Mouse (Mus musculus): ENCODE measurements around the gene Slc13a2. TPM values are rescaled to one million over a fixed set of nuclear protein-coding genes. Genes with fewer than 3 reads are reported as not detected.

Slc13a2 gene
- total and polyA plus RNA-seq, 2 experiments from 2014 or later = not detected

DNA sequence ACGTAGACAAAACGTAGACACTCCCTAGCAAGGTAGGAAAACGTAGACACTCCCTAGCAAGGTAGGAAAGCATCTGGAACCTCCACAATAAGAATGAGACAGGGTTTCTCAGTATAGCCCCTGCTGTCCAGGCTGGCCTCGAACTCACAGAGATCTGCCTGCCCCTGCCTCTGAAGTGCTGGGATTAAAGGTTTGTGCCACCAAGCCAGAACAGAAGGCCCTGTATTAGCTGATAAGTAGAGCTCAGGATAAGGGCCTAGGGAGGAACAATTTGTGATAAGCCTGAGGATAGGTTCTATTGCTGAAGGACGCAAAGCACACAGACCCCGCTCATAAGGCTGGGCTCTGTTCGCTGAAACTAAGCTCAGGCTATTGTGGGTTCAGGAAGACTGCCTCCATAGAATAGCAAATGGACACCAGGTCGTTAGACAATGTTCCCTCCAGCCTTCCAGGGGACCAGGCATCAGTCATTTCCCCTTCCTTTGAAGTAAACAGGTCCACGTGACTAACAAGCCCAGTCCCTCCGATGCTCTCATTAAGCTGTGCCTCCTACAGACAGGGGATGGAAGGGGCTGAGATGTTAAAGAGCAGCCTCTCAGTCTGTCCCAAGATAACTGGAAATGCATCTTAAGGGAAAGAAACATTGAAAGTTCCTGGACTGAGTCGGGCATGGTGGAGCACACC lies 8.3 kb upstream of the Slc13a2 start:
- no peak overlapping the region for H3K27ac ChIP-seq (ENCODE audit: low read depth, low read length)
- no peaks in the 10 kb centered on the region for H3K27me3 ChIP-seq (ENCODE audit: insufficient read depth, low read length)
- 53% methylated on average over 11 of the region's 11 CpGs for WGBS
- no peaks in the 10 kb centered on the region for H3K4me1 ChIP-seq (ENCODE audit: insufficient read depth, low read length)
- ATAC-seq (ENCODE audit: low FRiP score) (no peak), DNase-seq (ENCODE audit: low spot score) (no peak)
- H3K36me3 ChIP-seq (ENCODE audit: insufficient read depth, low read length) = no peaks in the 10 kb centered on the region
- H3K4me2 ChIP-seq (ENCODE audit: low read depth, low read length, poor library complexity, severe bottlenecking) = no peak overlapping the region
- H3K4me3 ChIP-seq (ENCODE audit: low read depth, low read length) = no peak overlapping the region
- TF ChIP-seq CTCF (IDR thresholded peaks at IDR 0.05) = no peak
- no peaks in the 10 kb centered on the region for H3K9me3 ChIP-seq (ENCODE audit: low read length)
- no peak overlapping the region for H3K9ac ChIP-seq (replicated peaks; ENCODE audit: low read length, poor library complexity, severe bottlenecking)

DNA sequence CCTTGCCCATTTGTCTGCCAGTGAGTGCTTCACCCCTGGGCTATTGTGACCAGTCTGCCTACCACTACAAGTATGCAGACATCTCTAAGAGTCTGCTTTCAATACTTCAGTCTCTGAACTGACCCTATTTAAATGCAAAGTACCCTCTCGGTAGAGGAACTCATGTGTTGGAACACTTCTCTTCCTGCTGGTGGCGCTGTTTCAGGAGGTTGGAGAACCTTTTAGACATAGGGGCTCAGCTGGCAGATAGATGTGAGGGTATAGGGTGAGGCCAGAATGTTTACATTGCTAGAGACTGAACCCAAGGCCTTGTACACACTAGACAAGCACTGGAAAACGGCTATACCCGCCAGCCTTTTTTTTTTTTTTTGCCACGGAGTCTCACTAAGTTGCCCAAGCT lies 6.3 kb upstream of the Slc13a2 start:
- Histone ChIP-seq H3K9ac (replicated peaks; ENCODE audit: low read length, poor library complexity, severe bottlenecking) (no peak overlapping the region), H3K27ac (ENCODE audit: low read depth, low read length) (no peak overlapping the region), H3K36me3 (ENCODE audit: insufficient read depth, low read length) (no peaks in the 10 kb centered on the region), H3K4me1 (ENCODE audit: insufficient read depth, low read length) (no peaks in the 10 kb centered on the region), H3K27me3 (ENCODE audit: insufficient read depth, low read length) (no peaks in the 10 kb centered on the region), H3K9me3 (ENCODE audit: low read length) (no peaks in the 10 kb centered on the region), H3K4me2 (ENCODE audit: low read depth, low read length, poor library complexity, severe bottlenecking) (no peak overlapping the region), H3K4me3 (ENCODE audit: low read depth, low read length) (no peak overlapping the region)
- DNase-seq (ENCODE audit: low spot score) (no peak), ATAC-seq (ENCODE audit: low FRiP score) (no peak)
- 68% methylated on average over 5 of the region's 5 CpGs for WGBS
- TF ChIP-seq CTCF (IDR thresholded peaks at IDR 0.05) = peak; percentile 4; the same call in 1 of the 2 replicates

DNA sequence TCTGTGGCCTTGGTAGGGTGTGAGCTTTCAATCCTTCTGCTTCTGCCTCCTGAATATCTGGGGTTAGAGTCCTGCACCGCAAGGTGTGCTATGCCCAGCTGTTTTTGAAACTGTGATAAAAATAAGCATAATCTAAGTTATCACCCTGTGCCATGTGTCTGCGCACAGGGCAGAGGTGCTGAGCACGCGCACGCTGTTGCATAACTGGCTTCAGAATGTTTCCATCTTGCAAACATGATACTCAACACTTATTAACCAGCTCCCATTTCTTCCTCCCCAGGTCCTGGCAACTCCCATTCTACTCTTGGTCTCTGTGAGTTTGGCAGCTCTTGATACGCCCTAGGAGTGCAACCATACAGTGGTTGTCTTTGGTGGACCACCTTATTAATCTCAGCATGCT lies 5.6 kb upstream of the Slc13a2 start:
- Histone ChIP-seq H3K9ac (replicated peaks; ENCODE audit: low read length, poor library complexity, severe bottlenecking) (no peak overlapping the region), H3K4me3 (ENCODE audit: low read depth, low read length) (no peak overlapping the region)
- WGBS = 94% methylated on average over 6 of the region's 6 CpGs

DNA sequence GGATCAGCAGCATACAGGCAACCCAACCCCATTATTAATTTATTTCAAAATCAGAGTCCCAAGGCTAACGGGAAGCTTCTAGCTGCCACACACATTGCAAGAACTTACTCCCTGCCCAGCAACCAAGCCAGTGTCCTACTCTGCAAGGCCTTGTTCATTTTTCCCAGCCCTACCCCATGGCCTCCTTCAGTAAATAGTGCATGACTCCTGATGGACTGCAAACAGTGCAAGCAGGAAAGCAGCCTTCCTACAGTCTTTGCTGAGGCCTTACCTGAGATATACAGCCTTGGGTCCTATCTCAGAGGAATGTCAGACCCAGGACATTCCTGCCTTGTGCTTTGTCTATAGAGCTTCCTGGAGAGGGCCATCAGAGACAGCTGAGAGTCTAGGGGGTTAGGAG lies 3.6 kb upstream of the Slc13a2 start:
- Histone ChIP-seq H3K27ac (ENCODE audit: low read depth, low read length) (no peak overlapping the region), H3K27me3 (ENCODE audit: insufficient read depth, low read length) (no peaks in the 10 kb centered on the region), H3K36me3 (ENCODE audit: insufficient read depth, low read length) (no peaks in the 10 kb centered on the region), H3K4me1 (ENCODE audit: insufficient read depth, low read length) (no peaks in the 10 kb centered on the region), H3K4me3 (ENCODE audit: low read depth, low read length) (no peak overlapping the region), H3K4me2 (ENCODE audit: low read depth, low read length, poor library complexity, severe bottlenecking) (no peak overlapping the region), H3K9me3 (ENCODE audit: low read length) (no peaks in the 10 kb centered on the region), H3K9ac (replicated peaks; ENCODE audit: low read length, poor library complexity, severe bottlenecking) (no peak overlapping the region)
- WGBS = 86% methylated on average over 1 of the region's 1 CpGs
- DNase-seq (ENCODE audit: low spot score) = no peak
- no peak for ATAC-seq (ENCODE audit: low FRiP score)
- TF ChIP-seq CTCF (IDR thresholded peaks at IDR 0.05) = no peak

More for the DNA sequence above, 5.6 kb upstream of the Slc13a2 start:
- Histone ChIP-seq H3K4me2 (ENCODE audit: low read depth, low read length, poor library complexity, severe bottlenecking) (no peak overlapping the region), H3K36me3 (ENCODE audit: insufficient read depth, low read length) (no peaks in the 10 kb centered on the region), H3K27me3 (ENCODE audit: insufficient read depth, low read length) (no peaks in the 10 kb centered on the region), H3K9me3 (ENCODE audit: low read length) (no peaks in the 10 kb centered on the region), H3K4me1 (ENCODE audit: insufficient read depth, low read length) (no peaks in the 10 kb centered on the region), H3K27ac (ENCODE audit: low read depth, low read length) (no peak overlapping the region)
- DNase-seq (ENCODE audit: low spot score) (no peak), ATAC-seq (ENCODE audit: low FRiP score) (no peak)
- TF ChIP-seq CTCF (IDR thresholded peaks at IDR 0.05) = no peak

GRCm38 (mm10) chr11:78424352-78424751 lies 2.3 kb upstream of the Slc13a2 start:
- H3K4me3 ChIP-seq (ENCODE audit: low read depth, low read length) = no peak overlapping the region
- H3K27ac ChIP-seq (ENCODE audit: low read depth, low read length) = no peak overlapping the region
- DNase-seq (ENCODE audit: low spot score) (peak; percentile 15), ATAC-seq (ENCODE audit: low FRiP score) (no peak)
- TF ChIP-seq CTCF (IDR thresholded peaks at IDR 0.05) = no peak
- H3K9me3 ChIP-seq (ENCODE audit: low read length) = no peaks in the 10 kb centered on the region
- no peaks in the 10 kb centered on the region for H3K27me3 ChIP-seq (ENCODE audit: insufficient read depth, low read length)
- 63% methylated on average over 2 of the region's 2 CpGs for WGBS
- no peaks in the 10 kb centered on the region for H3K36me3 ChIP-seq (ENCODE audit: insufficient read depth, low read length)
- H3K9ac ChIP-seq (replicated peaks; ENCODE audit: low read length, poor library complexity, severe bottlenecking) = no peak overlapping the region
- no peak overlapping the region for H3K4me2 ChIP-seq (ENCODE audit: low read depth, low read length, poor library complexity, severe bottlenecking)
- no peaks in the 10 kb centered on the region for H3K4me1 ChIP-seq (ENCODE audit: insufficient read depth, low read length)

- H3K27me3 ChIP-seq (ENCODE audit: insufficient read depth, low read length) = no peaks in the 10 kb centered on the region
These were observed 612 bp downstream of the Slc13a2 start for GRCm38 (mm10) chr11:78421201-78422009.

More at GRCm38 (mm10) chr11:78421201-78422009, 612 bp downstream of the Slc13a2 start:
- no peaks in the 10 kb centered on the region for H3K36me3 ChIP-seq (ENCODE audit: insufficient read depth, low read length)
- H3K27ac ChIP-seq (ENCODE audit: low read depth, low read length) = no peak overlapping the region
- H3K9ac ChIP-seq (replicated peaks; ENCODE audit: low read length, poor library complexity, severe bottlenecking) = no peak overlapping the region
- no peak overlapping the region for H3K4me2 ChIP-seq (ENCODE audit: low read depth, low read length, poor library complexity, severe bottlenecking)
- 68% methylated on average over 13 of the region's 13 CpGs for WGBS
- ATAC-seq (ENCODE audit: low FRiP score) (no peak), DNase-seq (ENCODE audit: low spot score) (no peak)
- no peak for TF ChIP-seq CTCF (IDR thresholded peaks at IDR 0.05)
- H3K4me3 ChIP-seq (ENCODE audit: low read depth, low read length) = no peak overlapping the region
- H3K4me1 ChIP-seq (ENCODE audit: insufficient read depth, low read length) = no peaks in the 10 kb centered on the region
- no peaks in the 10 kb centered on the region for H3K9me3 ChIP-seq (ENCODE audit: low read length)
